Mouse (Mus musculus) urinary bladder, postnatal 10 days (tissue): Measurements from ENCODE around the gene Nkapd1.
"Not testable (repeated sequence)": the region's sequence is repeated elsewhere in the genome, so short reads cannot be mapped to it uniquely, and the experiment has no call there.

Experiments
- DNase-seq: peaks from one replicate; pipeline ENCODE4 v3.0.0; 2022; ENCODE audit warnings: low spot score

The Nkapd1 gene

DNA sequence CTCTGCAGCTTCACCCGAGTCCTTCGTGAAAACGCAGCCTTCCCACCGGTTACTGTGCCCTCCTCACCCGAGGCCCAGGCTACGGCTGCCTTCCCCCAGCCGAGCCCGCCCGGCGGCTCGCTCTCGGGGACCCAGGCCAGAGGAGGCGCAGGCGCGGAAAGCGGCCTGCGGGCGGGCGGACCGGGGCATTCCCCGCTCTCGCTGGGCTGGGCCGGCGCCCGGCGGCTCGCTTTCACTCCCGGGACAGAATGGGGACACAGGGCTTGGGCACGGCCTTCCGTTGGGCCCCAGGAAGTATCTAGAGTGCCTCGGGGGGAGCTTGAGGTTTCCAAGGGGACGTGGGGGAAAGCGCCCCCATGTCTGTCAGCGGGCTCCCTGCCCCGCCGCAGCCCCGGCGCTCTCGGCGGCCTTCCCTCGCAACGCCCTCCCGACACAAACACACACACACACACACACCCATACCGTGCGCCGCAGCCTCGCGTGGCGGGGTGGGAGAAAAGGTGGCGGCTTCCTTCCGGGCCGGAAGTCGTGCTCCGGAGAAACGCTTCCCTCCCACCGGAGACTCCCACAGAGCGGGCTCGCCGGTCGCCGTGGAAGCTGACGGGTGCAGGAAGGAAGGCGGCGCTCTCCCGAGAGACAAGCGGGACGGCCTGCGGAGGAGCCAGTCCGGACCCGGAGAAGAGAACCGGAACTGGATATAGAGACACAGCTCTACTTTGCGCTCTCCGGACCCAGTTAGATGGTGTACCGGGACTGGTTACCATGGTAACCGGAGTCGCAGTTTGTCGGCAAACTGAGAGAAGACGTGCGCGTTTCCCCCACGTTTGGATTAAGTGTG, at the start of gene Nkapd1, which contains the start of gene Pih1d2:
Nkapd1 (minus strand) TSS at position 699 of the 838 bp plus-strand sequence.
Pih1d2 (plus strand) TSS at position 556 of the 838 bp plus-strand sequence.
- peak; percentile 33 for DNase-seq

DNA sequence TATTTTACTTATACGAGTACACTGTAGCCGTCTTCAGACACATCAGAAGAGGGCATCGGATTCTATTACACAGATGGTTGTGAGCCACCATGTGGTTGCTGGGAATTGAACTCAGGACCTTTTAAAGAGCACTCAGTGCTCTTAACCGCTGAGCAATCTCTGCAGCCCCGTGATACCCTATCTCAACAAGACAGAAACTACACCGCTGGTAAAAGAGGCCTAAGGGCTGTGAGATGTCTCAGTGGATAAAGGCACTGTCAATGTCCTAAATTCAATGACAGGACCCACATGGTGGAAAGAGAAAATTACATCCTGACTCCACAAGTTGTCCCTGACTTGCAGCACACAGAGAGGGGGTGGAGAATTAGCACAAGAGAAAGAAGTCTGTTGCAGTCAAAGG, 49.2 kb upstream of the Nkapd1 start:
- no peak for DNase-seq

DNA sequence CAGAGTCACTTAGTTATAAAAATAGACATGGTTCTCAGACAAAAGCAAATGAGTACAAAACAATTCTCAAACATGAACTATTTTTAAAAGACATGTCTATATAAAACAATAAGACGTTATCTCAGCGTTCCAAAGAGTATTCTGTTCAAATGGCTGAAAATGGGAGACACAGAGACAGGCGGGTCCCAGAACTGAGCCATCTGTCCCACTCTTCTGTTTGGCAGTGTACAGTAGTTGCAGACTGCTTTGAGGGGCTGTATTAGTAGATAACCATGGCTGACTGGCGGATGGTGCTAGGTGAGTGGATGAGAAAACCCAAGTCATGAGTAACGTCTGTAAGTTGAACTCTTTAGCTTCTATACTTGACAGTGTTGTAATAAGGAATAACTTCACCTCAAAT, 47.6 kb upstream of the Nkapd1 start:
- DNase-seq = no peak

DNA sequence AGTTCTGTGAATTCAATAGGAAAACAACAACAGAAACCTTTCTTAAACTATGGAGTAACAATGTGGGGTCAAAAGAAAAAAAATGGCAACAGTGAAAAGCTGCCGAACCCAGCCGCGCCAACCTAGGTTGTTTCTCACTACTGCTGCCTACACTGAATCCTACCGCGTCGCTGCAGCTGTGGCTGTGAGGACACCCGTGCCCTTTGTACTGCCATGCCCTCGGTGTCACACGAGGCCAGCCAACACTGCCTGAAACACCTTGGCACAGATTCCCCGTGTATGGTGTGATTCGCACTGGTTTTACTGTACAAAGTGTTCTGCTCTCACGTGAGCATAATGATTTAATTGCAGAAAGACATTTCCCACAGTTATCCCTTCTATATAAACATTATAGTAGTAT, 43.2 kb upstream of the Nkapd1 start:
- no peak for DNase-seq

DNA sequence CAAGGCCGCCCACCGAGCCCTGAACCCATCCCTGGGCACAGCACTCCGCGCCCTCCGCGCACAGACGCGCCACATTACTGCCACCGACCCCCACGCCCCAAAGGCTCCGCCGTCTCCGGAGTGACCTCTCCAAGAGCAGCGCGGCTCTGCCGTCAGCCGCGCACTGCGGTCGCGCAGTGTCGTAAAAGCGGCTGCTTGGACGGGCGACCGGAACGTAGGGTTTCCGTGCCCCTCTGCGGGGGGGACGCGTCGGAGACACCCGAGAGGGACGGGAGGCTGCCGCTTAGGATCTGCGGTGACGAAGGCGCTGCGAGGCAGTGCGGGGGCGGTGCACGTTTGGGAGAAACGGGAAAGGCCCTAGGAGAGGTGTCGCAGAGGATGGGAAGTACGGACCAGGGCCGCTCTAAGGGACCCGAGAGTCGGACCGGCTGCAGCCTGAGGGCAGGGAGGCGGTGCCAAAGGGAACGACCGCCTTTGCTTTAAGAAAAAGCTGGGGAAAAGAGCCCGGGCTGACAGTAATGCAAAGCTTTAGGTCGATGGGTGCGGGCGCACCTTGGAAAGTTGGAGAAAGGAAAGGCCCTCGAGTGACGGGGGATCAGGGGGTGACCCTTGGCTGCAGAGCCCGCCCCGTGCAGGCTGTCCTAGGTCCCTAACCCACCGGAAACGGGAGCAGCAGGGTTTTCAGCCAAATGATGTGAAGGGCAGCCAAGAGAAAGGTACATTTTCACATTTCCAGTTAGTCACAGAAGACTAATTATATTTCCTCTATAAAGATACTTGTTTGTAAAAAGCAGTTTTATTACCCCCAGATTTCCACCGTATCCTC, 42.3 kb upstream of the Nkapd1 start, which contains the start of gene Dlat:
Dlat (minus strand) TSS at position 389 of the 826 bp plus-strand sequence.
- peak; percentile 38 for DNase-seq

DNA sequence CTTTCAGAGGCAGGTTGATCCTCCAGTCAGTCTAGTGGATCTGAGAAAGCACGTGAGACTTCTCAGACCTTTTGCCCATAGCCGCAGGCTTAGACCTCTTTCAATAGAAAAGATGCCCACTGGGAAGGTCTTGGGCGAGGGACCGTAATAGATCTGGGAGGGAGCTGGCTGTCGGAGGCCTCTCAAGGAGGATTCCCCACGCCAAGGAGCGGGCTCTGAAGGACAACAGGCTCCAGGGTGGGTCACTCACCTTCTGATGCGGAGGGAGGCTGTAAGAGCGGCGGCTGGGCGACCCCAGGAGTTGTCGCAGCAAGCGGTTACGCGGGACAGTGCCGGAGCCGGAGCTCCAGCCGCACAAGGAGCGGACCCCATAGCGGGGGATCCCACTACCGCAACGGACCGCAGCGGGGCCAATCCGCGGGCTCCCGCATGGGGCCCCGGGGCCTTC, 41.7 kb upstream of the Nkapd1 start:
- no peak for DNase-seq

DNA sequence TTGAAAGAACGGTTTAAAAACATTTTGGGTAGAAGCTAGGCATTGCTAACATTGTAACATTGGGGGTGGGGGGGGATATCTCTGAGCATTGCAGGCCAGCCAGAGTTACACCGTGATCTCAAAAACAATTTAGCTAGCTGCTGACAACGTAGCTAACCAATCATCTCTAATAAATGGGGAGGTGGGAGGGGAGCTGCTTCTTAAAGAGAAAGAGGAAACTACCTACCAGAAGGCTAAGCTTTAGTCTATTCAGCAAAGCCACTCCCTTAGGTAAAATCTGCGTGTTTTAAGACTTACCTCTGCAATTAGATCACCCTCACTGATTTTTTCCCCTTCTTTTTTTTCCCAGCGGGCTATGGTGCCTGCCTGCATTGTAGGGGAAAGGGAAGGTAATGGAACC, 41.1 kb upstream of the Nkapd1 start:
- no peak for DNase-seq

DNA sequence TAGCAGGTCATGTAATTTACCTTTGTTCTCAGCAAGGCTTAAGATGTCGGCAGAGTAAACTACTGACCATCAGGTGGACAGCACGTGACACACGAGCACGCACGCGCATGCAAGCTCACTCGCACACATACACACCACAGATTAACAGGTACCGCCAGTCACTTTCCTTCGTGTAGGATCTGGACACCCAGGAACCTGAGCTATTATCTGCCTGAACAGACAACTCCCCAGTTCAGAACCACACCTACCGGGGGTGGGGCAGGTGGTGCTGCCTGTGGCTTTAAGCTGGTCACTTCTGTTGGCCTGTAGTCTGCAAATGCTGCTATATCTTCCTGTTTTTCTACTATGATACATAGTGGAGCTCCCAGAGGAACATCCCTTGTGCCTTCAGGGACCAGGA, 33.2 kb upstream of the Nkapd1 start:
- DNase-seq = no peak

DNA sequence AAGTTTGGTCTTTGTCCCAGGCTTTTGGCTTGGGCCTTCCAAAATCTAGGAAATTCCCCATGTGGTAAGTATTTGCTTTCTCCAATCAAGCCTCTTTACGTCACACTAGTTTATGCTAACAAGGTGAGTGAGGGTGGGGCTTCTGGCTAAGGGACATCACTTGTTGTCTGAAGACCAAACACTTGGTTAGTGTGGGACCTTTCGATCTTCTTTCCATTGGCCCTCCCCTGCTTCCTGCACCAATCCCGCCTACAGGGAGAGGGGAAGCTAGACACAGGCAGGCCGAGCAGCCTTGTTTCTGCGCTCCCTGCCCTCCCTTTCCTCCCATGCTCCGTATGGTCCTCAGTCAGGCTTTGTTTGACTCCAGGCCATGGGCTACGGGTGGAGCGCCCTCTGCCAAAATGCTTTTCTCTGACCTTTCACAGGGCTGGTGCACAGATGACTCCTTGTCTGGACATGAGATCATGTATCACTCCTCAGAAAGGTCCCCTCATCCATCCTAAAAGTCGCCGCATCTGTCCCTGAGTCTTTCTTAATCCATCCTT, 29.6 kb upstream of the Nkapd1 start:
- DNase-seq = no peak

DNA sequence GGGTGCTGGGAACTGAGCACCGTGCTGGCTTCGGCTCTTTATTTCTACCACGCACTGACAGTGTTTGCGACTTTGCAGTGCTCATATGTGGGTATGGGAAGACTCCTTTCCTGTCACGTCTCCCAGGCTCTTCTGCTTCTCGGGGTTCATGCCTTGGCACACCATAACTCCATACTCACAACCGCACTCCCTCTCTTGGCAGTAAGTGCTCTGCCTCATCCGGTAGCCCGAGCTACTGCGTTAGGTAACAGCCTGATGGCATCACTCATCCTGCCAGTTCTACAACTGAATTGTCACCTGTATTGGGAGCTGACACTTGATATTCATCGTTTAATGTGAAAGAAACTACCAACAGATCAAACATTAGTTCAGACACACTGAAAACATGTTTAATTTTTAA, 17.0 kb upstream of the Nkapd1 start:
- DNase-seq = no peak

DNA sequence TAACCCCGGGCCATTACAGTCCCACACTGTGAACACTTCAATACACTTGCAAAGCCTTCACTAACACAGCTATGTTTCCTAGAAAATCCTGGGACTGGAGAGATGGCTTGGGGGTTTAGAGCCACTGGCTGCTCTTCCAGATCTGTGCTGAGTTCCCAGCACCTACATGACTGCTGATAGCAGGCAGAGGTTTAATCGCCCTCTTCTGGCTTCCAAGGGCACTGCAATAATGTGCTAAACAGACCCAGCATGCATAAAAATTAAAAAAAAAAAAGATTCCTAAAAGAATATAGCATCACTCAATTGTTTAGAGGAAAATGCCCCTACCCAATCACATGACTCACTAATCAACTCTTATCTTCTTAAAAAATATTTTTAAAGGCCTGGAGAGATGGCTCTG, 15.8 kb upstream of the Nkapd1 start:
- no peak for DNase-seq

DNA sequence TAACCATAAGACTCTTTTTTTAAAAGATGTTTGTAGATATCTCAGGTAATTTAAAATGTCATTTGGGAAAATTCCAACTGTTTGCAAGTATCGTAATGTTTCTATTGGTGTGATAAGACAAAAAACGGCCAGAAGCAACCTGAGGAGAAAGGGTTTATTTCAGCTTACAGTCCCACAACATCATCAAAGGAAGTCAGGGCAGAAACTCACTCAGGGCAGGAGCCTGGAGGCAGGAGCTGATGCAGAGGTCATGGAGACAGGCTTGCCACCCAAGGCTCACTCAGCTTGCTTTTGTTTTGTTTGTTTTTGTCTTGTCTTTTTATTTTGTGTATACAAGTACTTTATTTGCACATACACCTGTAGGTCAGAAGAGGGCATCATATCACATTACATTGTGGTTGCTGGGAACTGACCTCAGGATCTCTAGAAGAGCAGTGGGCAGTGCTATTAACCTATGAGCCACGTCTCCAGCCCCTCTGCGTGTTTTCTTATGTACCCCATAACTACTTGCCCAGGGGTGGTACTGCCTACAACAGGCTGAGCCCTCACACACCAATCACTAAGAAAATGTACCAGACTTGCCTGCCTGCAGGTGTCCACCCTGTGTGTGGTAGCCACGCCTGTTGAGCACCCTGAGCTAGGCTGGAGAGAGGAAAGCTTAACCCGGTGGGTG, 14.9 kb upstream of the Nkapd1 start:
- no peak for DNase-seq

DNA sequence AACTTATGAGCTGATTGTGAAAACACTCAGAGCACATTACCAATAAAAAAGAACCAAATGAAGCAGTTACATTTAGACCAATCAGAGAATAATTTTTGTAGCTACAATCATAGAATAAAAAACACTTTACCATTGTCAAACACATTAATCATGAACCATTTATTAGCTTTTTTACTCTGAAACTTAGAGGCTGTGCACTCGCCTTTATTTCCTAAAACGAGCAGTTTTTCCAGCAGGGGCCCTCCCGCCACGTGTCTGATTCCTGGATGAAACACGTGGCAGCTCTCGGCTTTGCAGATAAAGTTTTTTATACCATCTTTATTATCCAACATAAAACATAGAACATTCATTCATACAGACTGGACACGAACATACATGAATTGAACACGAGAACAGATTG, 13.6 kb upstream of the Nkapd1 start:
- DNase-seq = not testable (repeated sequence)

DNA sequence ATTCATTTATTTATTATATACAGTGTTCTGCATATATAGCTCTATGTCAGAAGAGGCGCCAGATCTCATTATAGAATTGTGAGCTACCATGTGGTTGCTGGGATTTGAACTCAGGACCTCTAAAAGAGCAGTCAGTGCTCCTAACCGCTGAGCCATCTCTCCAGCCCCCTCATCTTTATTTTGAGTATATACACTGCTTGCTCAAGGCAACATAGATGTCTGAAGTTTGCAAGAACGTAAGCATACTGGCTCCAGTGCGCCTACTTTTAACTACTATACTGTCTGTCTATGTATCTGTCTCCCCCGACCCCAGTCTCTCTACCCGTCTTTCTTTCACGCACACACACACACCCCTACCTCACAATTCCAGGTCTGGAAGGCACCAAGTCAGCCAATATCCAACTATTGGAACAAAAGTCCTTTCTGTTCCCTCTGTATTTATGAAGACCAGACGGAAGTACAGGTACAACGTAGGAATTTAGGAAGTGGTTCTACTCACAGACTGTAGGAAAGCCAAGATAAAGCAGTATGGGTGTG, 598 bp upstream of the Nkapd1 start:
- no peak for DNase-seq

DNA sequence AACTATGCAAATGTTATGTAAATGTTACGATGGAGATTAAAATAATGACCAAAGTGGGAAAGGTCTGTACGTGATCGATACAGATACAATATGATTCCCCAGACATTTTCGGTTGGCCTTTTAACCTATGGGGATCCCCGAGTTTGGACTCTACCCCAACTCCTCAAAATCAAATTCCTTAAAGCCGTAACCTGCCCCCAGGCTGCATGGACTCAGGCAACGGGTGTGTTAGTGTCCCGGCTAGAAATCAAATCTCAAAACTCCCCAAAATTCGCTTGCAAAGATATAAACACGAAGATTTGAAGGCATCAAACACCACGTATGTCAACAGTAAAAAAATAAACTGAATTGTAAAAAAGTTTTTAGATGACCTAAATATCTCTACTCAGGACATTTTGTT, 1.1 kb downstream of the Nkapd1 start:
- DNase-seq = no peak

DNA sequence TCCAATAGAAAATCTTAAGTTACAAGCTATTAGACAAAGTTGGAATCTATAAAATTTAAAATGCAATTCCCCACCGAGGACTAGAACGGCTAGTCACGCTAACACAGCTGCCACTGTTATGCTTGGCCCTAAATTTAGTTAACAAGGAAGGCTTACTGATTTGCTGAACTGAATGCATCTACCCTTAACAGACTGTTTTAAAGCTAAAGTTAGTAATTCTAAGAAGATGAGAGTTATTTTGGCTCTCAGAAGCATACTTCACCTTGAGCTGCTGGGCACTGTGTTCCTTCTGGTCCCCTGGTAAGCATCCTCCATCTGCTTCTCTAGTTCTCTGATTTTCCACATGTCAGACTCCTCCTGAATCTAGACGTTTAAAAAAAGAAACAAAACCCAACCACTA, 5.1 kb downstream of the Nkapd1 start:
- DNase-seq = no peak

DNA sequence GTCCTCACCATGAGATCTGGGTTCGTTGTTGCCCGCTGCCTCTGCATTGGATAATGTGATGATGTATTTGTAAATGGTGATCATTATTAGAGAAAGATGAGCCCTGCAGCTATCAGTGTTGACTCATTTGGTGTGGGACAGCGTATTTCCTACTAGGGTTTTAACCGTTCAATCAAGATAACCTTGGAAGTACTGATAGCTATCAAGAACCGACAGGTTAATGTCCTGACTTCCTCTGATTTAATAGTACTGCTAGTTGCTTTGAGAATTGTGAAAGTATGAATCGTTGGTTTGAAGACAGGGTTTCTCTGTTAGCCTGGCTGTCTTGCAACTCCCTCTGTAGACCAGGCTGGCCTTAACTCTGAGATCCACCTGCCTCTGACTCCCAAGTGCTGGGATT, 12.9 kb downstream of the Nkapd1 start:
- DNase-seq = no peak

DNA sequence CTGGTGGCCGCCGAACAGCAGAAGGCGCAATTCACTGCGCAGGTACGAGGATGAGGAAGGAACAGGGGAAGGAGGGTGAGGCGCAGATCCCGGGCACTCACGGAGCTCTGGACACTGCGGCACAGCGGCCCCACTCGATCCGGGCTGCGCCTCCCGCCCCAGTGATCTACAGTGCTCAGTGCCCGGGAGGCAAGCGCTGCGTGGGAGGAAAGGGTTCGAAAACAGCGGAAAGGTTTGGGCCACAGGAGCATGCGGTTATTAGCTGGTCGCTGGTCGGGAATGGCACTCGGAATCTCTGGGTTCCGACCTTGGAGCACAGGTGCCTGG, 13.3 kb downstream of the Nkapd1 start:
- DNase-seq = no peak

DNA sequence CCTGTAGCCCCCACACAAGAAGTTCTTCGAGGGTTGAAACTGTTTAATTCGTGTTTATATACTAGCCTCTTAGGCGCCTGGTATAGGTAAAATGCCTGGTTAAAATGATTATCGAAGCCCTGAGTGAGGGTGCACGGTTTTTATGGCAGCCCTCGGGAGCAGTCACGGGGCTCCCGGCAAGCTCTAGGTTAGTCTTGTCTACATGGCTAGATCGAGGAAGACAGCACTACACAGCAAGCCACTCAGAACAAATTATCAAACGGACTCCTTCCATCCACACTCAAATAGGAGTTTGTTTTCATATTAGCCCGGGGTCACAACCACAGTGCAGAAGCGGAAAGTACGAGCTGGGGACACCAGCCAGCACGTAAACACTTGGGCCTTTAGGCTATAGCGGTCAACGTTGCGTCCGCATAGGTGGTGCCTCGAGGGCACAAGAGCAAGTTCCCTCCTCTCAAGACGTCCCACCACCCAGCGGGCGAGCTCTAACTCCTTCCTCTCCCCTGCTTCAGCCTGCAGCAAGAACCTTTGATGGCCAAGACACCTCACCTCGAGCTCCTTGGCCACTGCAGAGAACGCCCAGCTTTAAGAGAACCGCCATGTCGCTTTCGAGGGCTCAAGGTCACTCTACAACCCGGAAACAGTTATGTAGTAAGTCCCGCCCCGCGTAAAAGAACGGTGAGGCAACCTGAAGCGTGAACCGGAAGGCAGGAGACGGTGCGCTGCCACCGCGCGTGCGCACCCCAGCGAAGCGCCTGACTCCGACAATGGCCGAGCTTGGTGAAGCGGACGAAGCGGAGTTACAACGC, 13.9 kb downstream of the Nkapd1 start, which contains the start of the genes Sdhd and Timm8b:
Sdhd (minus strand) TSS at position 624 of the 809 bp plus-strand sequence.
Timm8b (plus strand) TSS at position 722 of the 809 bp plus-strand sequence.
- peak; percentile 79 for DNase-seq

DNA sequence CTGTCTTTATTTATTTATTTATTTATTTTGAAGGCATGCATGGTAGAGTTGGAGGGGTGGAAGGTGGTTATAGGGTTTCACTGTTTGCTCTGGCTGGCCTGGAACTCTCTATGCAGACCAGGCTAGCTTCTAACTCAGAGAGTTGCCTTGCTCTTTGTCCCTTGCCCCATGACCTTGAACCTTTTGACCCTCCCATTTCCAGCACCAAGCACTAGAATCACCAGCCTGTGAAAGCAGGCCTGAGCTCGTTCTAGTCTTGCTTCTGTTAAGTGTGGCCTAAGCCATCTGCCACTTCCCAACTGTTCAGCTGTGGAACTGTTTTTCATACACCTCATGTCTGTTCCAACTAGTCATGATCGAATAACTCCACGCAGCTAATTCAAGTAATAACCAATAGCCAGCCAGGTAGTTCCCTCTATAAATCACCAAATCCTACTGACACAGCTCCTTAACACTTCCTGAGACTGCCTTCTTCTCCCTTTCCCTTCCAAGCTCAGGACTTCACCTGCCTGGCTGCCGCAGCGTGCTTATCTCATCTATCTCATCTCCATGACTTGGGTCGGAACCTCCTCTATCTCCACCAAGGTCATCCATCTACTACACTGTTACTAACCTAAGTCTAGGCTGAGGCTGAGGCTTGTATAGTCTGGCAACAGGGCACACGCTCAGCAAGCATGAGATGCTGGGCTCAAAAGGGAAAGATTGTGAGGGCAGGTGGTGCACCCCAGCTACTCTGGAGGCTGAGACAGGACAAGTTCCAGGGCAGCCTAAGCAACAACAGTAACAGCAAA, 15.0 kb downstream of the Nkapd1 start:
- DNase-seq = no peak
